Mouse (Mus musculus) heart, embryonic 15.5 days (tissue): ENCODE measurements at regions not wholly inside any gene's neighbourhood (a gene's known extent, or its start where the extent isn't known, plus 50 kb on each side); places are given as distances from the start of the nearest gene placed in this dataset.

Experiments
- ATAC-seq: fragments of 200-750 bp; cut with Nextera tagmentation; replicated peaks from 2 replicates; pipeline ENCODE4 v1.8.0; 2017; ENCODE audit warnings: low read depth, moderate TSS enrichment; ENCODE audit not compliant: insufficient number of reproducible peaks, insufficient read depth, low FRiP score
- H3K27ac ChIP-seq: fragments of 300-500 bp; sonication (generic); 2 replicates; pipeline ENCODE4 v1.5.1; 2015; ENCODE audit warnings: mild to moderate bottlenecking, inconsistent platforms
- H3K27me3 ChIP-seq: fragments of 300-500 bp; sonication (generic); 2 replicates; pipeline ENCODE4 v1.6.1; 2015; ENCODE audit warnings: inconsistent platforms
- H3K36me3 ChIP-seq: fragments of 300-500 bp; sonication (generic); 2 replicates; pipeline ENCODE4 v1.6.1; 2015; ENCODE audit warnings: mild to moderate bottlenecking, inconsistent platforms
- H3K4me1 ChIP-seq: fragments of 300-500 bp; sonication (generic); replicated peaks from 2 replicates; pipeline ENCODE4 v1.6.1; 2015; ENCODE audit warnings: inconsistent platforms
- H3K4me2 ChIP-seq: fragments of 300-500 bp; sonication (generic); 2 replicates; pipeline ENCODE4 v1.6.1; 2015; ENCODE audit warnings: inconsistent platforms, mild to moderate bottlenecking, moderate library complexity
- H3K4me3 ChIP-seq: fragments of 300-500 bp; sonication (generic); 2 replicates; pipeline ENCODE4 v1.5.1; 2015; ENCODE audit warnings: mild to moderate bottlenecking, inconsistent platforms
- H3K9ac ChIP-seq: fragments of 300-500 bp; sonication (generic); 2 replicates; pipeline ENCODE4 v1.6.1; 2015; ENCODE audit warnings: mild to moderate bottlenecking, inconsistent platforms
- H3K9me3 ChIP-seq: fragments of 300-500 bp; sonication (generic); replicated peaks from 2 replicates; pipeline ENCODE4 v1.6.1; 2016; ENCODE audit warnings: inconsistent platforms
- WGBS: fragments of 180-500 bp; shearing (Covaris S2); methylation state at CpG from one replicate; pipeline ENCODE4 v1.1.7; 2015; ENCODE audit warnings: mixed read lengths; 5-methylcytosine and 5-hydroxymethylcytosine counted together

DNA sequence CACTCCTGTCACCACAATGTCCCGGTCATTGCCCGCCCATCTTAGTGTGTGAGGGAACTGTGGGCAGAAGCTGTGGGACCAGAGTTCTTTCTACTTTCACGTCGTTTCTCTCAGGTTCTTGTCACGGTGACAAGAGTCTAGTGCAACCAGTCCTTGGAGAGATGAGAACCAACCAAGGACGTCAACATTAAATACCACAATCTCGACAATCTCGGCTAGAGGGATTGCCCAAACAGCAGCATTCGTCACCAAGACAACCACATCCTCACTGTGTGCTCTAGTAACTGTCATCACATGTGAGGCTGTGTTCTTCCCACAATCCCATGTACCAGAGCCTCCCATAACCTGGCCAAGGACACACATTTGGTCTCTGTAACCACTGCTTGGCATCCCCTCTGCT is 129.9 kb downstream of the Psmg1 start:
- peaks cover 32% of the 10 kb centered on the region for H3K4me1 ChIP-seq
- ATAC-seq = no peak; the same call in 1 of the 2 replicates
- no peaks in the 10 kb centered on the region for H3K9me3 ChIP-seq
- no peak overlapping the region for H3K4me3 ChIP-seq
- no peak overlapping the region for H3K4me2 ChIP-seq
- H3K36me3 ChIP-seq = no peaks in the 10 kb centered on the region
- H3K27me3 ChIP-seq = no peaks in the 10 kb centered on the region
- 66% methylated on average over 9 of the region's 9 CpGs for WGBS
- H3K27ac ChIP-seq = peak overlapping the region; percentile 77
- no peak overlapping the region for H3K9ac ChIP-seq

GRCm38 (mm10) chr16:95860111-95860510 is 130.6 kb downstream of the Psmg1 start:
- 74% methylated on average over 5 of the region's 5 CpGs for WGBS
- no peak for ATAC-seq
- Histone ChIP-seq H3K4me2 (no peak overlapping the region), H3K27me3 (no peaks in the 10 kb centered on the region), H3K36me3 (no peaks in the 10 kb centered on the region), H3K4me1 (peaks cover 32% of the 10 kb centered on the region), H3K9ac (no peak overlapping the region), H3K4me3 (no peak overlapping the region), H3K27ac (peak overlapping the region; percentile 77), H3K9me3 (no peaks in the 10 kb centered on the region)

- H3K4me2 ChIP-seq = no peak overlapping the region
- no peak overlapping the region for H3K4me3 ChIP-seq
- peaks cover 11% of the 10 kb centered on the region for H3K4me1 ChIP-seq
- no peaks in the 10 kb centered on the region for H3K9me3 ChIP-seq
- H3K9ac ChIP-seq = no peak overlapping the region
- WGBS = 83% methylated on average over 3 of the region's 3 CpGs
- ATAC-seq = no peak
- no peaks in the 10 kb centered on the region for H3K27me3 ChIP-seq
- H3K27ac ChIP-seq = no peak overlapping the region
- no peaks in the 10 kb centered on the region for H3K36me3 ChIP-seq
Observed at GRCm38 (mm10) chr16:95857403-95857802, 133.4 kb downstream of the Psmg1 start.

- H3K36me3 ChIP-seq = no peaks in the 10 kb centered on the region
- no peak overlapping the region for H3K4me2 ChIP-seq
- H3K4me3 ChIP-seq = no peak overlapping the region
- 0 out of 2 replicates have a peak overlapping the region, but pooled peaks have one; percentile 13 for H3K27ac ChIP-seq
- ATAC-seq = 0 out of 2 replicates have a peak, but pooled peaks have one; percentile 7
- H3K9me3 ChIP-seq = no peaks in the 10 kb centered on the region
- 58% methylated on average over 2 of the region's 2 CpGs for WGBS
- no peaks in the 10 kb centered on the region for H3K4me1 ChIP-seq
- no peaks in the 10 kb centered on the region for H3K27me3 ChIP-seq
- H3K9ac ChIP-seq = no peak overlapping the region
Observed at GRCm38 (mm10) chr16:95855230-95855629, 135.5 kb downstream of the Psmg1 start.

- WGBS = 68% methylated on average over 5 of the region's 5 CpGs
- Histone ChIP-seq H3K4me1 (peaks cover 25% of the 10 kb centered on the region), H3K9ac (no peak overlapping the region), H3K4me2 (no peak overlapping the region), H3K4me3 (no peak overlapping the region), H3K27ac (peak overlapping the region; percentile 67), H3K9me3 (no peaks in the 10 kb centered on the region), H3K27me3 (no peaks in the 10 kb centered on the region), H3K36me3 (no peaks in the 10 kb centered on the region)
- no peak for ATAC-seq
Observed at GRCm38 (mm10) chr16:95851907-95852306, 138.9 kb downstream of the Psmg1 start.

GRCm38 (mm10) chr16:95848555-95849082 is 142.1 kb downstream of the Psmg1 start:
- Histone ChIP-seq H3K36me3 (no peaks in the 10 kb centered on the region), H3K27me3 (no peaks in the 10 kb centered on the region), H3K4me3 (no peak overlapping the region), H3K9me3 (no peaks in the 10 kb centered on the region), H3K9ac (no peak overlapping the region), H3K4me2 (no peak overlapping the region), H3K27ac (peak overlapping the region; percentile 52), H3K4me1 (peaks cover 28% of the 10 kb centered on the region)
- ATAC-seq = peak; percentile 35; the same call in 1 of the 2 replicates
- WGBS = 31% methylated on average over 6 of the region's 6 CpGs

GRCm38 (mm10) chr16:95847765-95848483 is 142.8 kb downstream of the Psmg1 start:
- Histone ChIP-seq H3K4me3 (no peak overlapping the region), H3K4me1 (peaks cover 28% of the 10 kb centered on the region), H3K9me3 (no peaks in the 10 kb centered on the region), H3K27me3 (no peaks in the 10 kb centered on the region), H3K9ac (no peak overlapping the region), H3K4me2 (no peak overlapping the region), H3K36me3 (no peaks in the 10 kb centered on the region), H3K27ac (peak overlapping the region; percentile 52)
- WGBS = 48% methylated on average over 3 of the region's 3 CpGs
- ATAC-seq = peak; percentile 37; the same call in 1 of the 2 replicates

- H3K4me3 ChIP-seq = no peak overlapping the region
- no peak overlapping the region for H3K4me2 ChIP-seq
- H3K27me3 ChIP-seq = no peaks in the 10 kb centered on the region
- no peak overlapping the region for H3K27ac ChIP-seq
- peaks cover 28% of the 10 kb centered on the region for H3K4me1 ChIP-seq
- H3K9me3 ChIP-seq = no peaks in the 10 kb centered on the region
- H3K9ac ChIP-seq = no peak overlapping the region
- 67% methylated on average over 10 of the region's 10 CpGs for whole genome bisulfite sequencing
- H3K36me3 ChIP-seq = no peaks in the 10 kb centered on the region
- no peak for ATAC-seq
Observed at GRCm38 (mm10) chr16:95845323-95845860, 143.5 kb downstream of the Ets2 start.

GRCm38 (mm10) chr16:95844691-95845090 is 142.8 kb downstream of the Ets2 start:
- H3K4me3 ChIP-seq = no peak overlapping the region
- no peaks in the 10 kb centered on the region for H3K27me3 ChIP-seq
- no peak overlapping the region for H3K4me2 ChIP-seq
- no peaks in the 10 kb centered on the region for H3K36me3 ChIP-seq
- ATAC-seq = no peak
- H3K27ac ChIP-seq = no peak overlapping the region
- H3K9me3 ChIP-seq = no peaks in the 10 kb centered on the region
- H3K4me1 ChIP-seq = peaks cover 27% of the 10 kb centered on the region
- no peak overlapping the region for H3K9ac ChIP-seq
- WGBS = 56% methylated on average over 4 of the region's 4 CpGs

DNA sequence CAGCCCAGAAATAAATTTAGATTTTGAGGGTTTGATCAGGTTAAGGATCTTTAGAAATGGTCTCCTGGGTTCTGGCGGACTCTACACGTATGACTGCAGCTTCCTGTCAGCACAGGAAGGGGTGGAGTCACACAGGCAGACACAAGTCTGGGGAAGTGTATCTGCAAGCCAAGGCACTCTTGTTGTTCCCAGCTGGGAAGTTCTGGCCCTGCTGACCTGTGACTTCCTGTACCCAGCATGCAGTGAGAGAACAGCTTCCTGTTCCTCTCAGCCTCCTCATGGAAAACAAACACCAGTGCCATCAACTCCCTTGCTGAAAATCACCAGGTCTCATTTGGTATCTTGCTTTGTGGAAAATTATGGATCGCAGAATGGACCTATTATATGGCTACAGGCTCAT is 140.9 kb downstream of the Ets2 start:
- Histone ChIP-seq H3K36me3 (no peaks in the 10 kb centered on the region), H3K9ac (no peak overlapping the region), H3K27ac (no peak overlapping the region), H3K4me1 (peaks cover 9% of the 10 kb centered on the region; the same call in 1 of the 2 replicates), H3K4me2 (no peak overlapping the region), H3K27me3 (no peaks in the 10 kb centered on the region), H3K9me3 (no peaks in the 10 kb centered on the region), H3K4me3 (no peak overlapping the region)
- no peak for ATAC-seq
- 88% methylated on average over 3 of the region's 3 CpGs for WGBS

DNA sequence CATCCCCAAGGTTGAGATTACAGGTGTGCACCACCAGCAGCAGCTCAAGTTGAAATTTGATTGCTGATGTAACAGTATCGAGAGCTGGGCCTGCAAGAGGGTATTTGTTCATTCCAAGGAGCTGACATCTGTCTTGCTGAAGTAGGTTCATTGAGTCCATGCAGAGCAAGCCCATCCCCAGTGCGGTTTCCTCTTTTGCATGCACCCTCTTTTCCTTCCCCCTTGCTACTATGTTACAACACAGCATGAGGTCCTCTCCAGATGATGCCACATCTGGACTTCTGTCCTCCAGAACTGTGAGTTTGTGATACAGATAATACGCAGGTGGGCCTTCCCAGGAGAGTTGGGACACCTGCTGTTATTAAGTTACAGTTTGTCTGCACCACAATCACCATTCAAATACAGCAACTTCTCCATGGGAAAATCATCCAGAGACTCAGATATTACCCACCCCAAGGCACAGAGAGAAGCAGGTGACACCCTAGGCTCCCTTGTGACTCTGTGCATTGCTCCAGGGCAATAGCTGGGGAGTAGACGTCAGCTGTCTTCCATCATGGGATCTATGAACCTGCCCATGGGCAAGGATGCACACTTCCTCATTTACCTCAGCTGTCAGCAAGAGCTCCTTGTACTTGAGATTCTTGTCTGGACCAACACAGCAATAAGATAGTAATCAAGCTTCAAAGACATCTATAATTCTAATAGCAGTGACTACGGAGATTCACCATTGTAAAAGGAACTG is 137.8 kb downstream of the Ets2 start:
- H3K4me1 ChIP-seq = no peaks in the 10 kb centered on the region; the same call in 1 of the 2 replicates
- no peak for ATAC-seq

More for the DNA sequence above, 137.8 kb downstream of the Ets2 start:
- H3K4me2 ChIP-seq = no peak overlapping the region
- no peak overlapping the region for H3K9ac ChIP-seq
- H3K27me3 ChIP-seq = no peaks in the 10 kb centered on the region
- H3K27ac ChIP-seq = no peak overlapping the region
- no peaks in the 10 kb centered on the region for H3K9me3 ChIP-seq
- WGBS = 77% methylated on average over 5 of the region's 5 CpGs
- no peak overlapping the region for H3K4me3 ChIP-seq
- H3K36me3 ChIP-seq = no peaks in the 10 kb centered on the region
